Mouse (Mus musculus) lung, adult 2 months (tissue): ENCODE data around the gene Ate1.
"Not testable (repeated sequence)": the region's sequence is repeated elsewhere in the genome, so short reads cannot be mapped to it uniquely, and the experiment has no call there.

Experiments used
- CTCF ChIP-seq: fragments of 200-500 bp; IDR thresholded peaks from 2 replicates; pipeline ENCODE4 v1.5.1; 2011; ENCODE audit warnings: mild to moderate bottlenecking, low read length, control low read depth; ENCODE audit not compliant: insufficient read depth
- POLR2A ChIP-seq: fragments of 200-500 bp; IDR thresholded peaks from 2 replicates; pipeline ENCODE4 v1.6.1; 2011; ENCODE audit warnings: low read depth, mild to moderate bottlenecking, control low read depth, low read length, borderline replicate concordance; ENCODE audit errors: extremely low read depth

DNA sequence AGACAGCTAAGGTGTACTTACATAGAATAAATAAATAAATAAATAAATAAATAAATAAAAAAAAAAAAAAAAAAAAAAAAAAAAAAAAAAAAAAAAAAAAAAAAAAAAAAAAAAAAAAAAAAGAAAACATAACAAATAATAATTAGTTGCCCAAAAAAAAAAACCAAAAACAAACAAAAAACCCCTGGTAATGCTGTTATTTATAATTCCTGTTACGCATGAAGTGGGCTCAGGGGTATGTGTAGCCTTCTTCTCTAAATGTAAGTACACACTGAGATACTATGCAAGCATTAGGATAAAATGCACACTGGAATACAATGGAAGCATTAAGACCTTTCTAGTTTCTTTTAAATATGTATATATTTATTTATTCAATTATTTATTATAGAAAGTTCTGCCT, 130.1 kb downstream of the Ate1 start:
- not testable (repeated sequence) for TF ChIP-seq CTCF, POLR2A
